27 mouse cellular contexts compared by ENCODE assay signal in genomic region chr10:75491234-75491935, GRCm38 (mm10).
"Had no signal": no experiment of that assay in that cellular context is flagged by ENCODE, and none has a peak within 500 bp of the region (broad histone marks: within the 10 kb centered on the region; RNA-seq: fewer than 3 reads in every experiment).

No protein-coding gene starts in this region.

- H3K36me3 ChIP-seq: embryonic facial prominence, embryonic 10.5 days; embryonic facial prominence, embryonic 12.5 days; embryonic facial prominence, embryonic 13.5 days; embryonic facial prominence, embryonic 15.5 days; forebrain, embryonic 10.5 days; forebrain, embryonic 12.5 days; forebrain, embryonic 15.5 days had no signal

- H3K9ac ChIP-seq: embryonic facial prominence, embryonic 12.5 days; embryonic facial prominence, embryonic 13.5 days; embryonic facial prominence, embryonic 15.5 days; forebrain, embryonic 12.5 days; forebrain, embryonic 13.5 days; forebrain, embryonic 15.5 days; forebrain, postnatal 0 days had no signal

- H3K4me1 ChIP-seq: embryonic facial prominence, embryonic 10.5 days; embryonic facial prominence, embryonic 12.5 days; embryonic facial prominence, embryonic 13.5 days; embryonic facial prominence, embryonic 15.5 days; forebrain, embryonic 10.5 days; forebrain, embryonic 12.5 days; forebrain, embryonic 13.5 days; forebrain, embryonic 15.5 days had no signal

- H3K27ac ChIP-seq: embryonic facial prominence, embryonic 10.5 days; embryonic facial prominence, embryonic 12.5 days; embryonic facial prominence, embryonic 13.5 days; embryonic facial prominence, embryonic 15.5 days; forebrain, embryonic 10.5 days; forebrain, embryonic 12.5 days; forebrain, embryonic 13.5 days; forebrain, embryonic 15.5 days; gastrocnemius, adult 2 months; heart, adult 2 months had no signal

- ATAC-seq: forebrain, embryonic 13.5 days; forebrain, embryonic 14.5 days; forebrain, embryonic 15.5 days; forebrain, embryonic 16.5 days; forebrain, postnatal 0 days had no signal

- H3K9me3 ChIP-seq: embryonic facial prominence, embryonic 10.5 days; embryonic facial prominence, embryonic 12.5 days; embryonic facial prominence, embryonic 13.5 days; embryonic facial prominence, embryonic 15.5 days; forebrain, embryonic 10.5 days; forebrain, embryonic 12.5 days; forebrain, embryonic 13.5 days; forebrain, embryonic 15.5 days had no signal

- H3K4me2 ChIP-seq: embryonic facial prominence, embryonic 12.5 days; embryonic facial prominence, embryonic 13.5 days; embryonic facial prominence, embryonic 15.5 days; forebrain, embryonic 12.5 days; forebrain, embryonic 13.5 days; forebrain, embryonic 15.5 days had no signal

- H3K4me3 ChIP-seq: embryonic facial prominence, embryonic 10.5 days; embryonic facial prominence, embryonic 12.5 days; embryonic facial prominence, embryonic 13.5 days; embryonic facial prominence, embryonic 15.5 days; erythroblast, embryonic 14.5 days; forebrain, embryonic 10.5 days; forebrain, embryonic 12.5 days; forebrain, embryonic 13.5 days; forebrain, embryonic 15.5 days; gastrocnemius, adult 2 months; heart, adult 2 months had no signal

- DNase-seq: cerebellum, adult 9-10 months; cerebellum, adult 9-11 months; cerebellum, postnatal 10 days; cerebellum, postnatal 14 days; cerebellum, postnatal 25 days; cerebellum, postnatal 36 days; embryo, embryonic 11 days; forebrain, postnatal 0 days; gastrocnemius, adult 2 months; gastrocnemius, postnatal 10 days; gastrocnemius, postnatal 14 days; gastrocnemius, postnatal 25 days; gastrocnemius, postnatal 36 days; heart, adult 11 months; heart, adult 18-20 months; heart, adult 2 months had no signal

- H3K27me3 ChIP-seq: embryonic facial prominence, embryonic 12.5 days; embryonic facial prominence, embryonic 13.5 days; forebrain, embryonic 12.5 days; forebrain, embryonic 13.5 days; forebrain, embryonic 15.5 days had no signal
